Mouse (Mus musculus): ENCODE measurements around the gene Cnbd2. TPM values are rescaled to one million over a fixed set of nuclear protein-coding genes. Genes with fewer than 3 reads are reported as not detected.

Cnbd2 gene
- 5.5 and 6.3 TPM in 2 replicates for polyA plus RNA-seq (2015; fragmentation: Nextera tagmentation; extraction: Ambion mirVana)

DNA sequence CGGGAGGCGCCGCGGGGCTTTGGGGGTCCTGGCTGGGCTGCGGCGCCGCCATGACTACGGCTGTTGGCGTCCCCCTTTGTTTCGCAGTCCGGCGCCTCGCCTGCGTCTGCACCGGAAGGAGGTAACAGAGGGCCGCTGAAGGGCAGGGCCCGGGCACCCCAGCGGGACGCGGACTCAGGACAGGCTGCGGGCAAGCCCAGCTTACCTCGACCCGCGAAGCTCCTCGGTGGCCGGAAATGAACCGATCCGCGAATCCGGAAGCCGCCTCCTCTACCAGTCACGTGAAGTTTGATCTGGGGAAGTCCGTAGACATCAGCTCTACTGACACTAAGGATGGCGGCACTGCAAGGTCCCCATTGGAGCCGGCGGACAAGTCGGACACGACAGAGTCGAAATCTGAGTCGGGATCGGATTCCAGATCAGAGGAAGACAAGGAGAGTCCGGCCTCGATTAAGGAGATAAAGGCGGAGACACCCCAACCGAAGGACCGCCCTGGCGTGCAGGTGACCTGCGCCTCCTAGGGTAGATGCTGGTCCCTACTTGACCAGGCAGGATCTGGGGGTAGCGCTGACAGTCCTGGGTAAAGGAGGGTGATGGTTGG lies at the start of gene Cnbd2, which contains the start of gene Scand1:
Gene Cnbd2, plus strand, starts transcription at position 3 of the 601 bp plus-strand sequence.
Gene Scand1, minus strand, starts transcription at position 408 of the 601 bp plus-strand sequence.

DNA sequence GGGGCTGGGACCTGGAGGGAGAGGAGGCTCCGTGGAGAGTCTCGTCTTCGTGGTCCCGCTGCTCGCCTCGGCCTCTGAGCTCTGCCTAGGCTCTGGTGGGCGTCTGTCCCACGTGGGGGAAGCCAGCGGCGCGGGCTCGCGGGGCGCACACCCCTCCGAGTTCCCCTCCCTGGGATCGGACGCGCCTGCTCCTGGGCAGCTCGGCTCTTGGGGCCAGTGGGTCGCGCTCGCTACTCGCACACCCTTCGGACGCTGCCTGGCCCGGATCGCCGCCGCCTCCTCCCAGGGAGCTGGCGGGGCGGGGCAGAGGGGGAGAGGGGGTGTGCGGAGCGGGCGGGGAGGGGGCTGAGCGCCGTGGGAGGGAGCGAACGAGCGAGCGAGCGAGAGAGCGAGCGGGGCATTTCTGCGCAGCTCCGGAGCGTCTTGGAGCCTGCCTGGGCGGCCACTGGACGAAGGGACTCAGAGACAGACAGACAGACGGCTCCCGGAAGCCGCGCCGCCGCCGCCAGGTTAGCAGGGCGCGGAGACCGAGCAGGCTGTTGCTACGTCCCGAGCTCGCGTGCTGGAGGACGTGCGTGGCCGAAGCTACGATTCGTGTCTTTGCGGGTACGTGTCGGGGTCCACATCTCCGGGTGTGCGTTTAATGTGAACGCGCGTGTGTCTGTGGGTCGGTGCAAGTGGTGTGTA lies 108.7 kb downstream of the Cnbd2 start, which contains the start of gene Epb41l1:
Gene Epb41l1, plus strand, starts transcription at position 216 of the 687 bp plus-strand sequence.

Small RNA genes lying within 50 kb of the gene (microRNA-seq; reads per million reads assigned to microRNA genes)
- gene Gm22758 (not detected), gene Gm22759 (not detected)

Other genes starting within 250 kb of the Cnbd2 start
- gene Spag4, start 247.1 kb upstream of the Cnbd2 start, polyA plus RNA-seq (2015; fragmentation: Nextera tagmentation; extraction: Ambion mirVana): 1.2 and 1.8 TPM in 2 replicates
- 31.5 and 34.3 TPM in 2 replicates for gene Cpne1, start 200.3 kb upstream of the Cnbd2 start, polyA plus RNA-seq (2015; fragmentation: Nextera tagmentation; extraction: Ambion mirVana)
- 9.8 and 15.9 TPM in 2 replicates for gene Rbm12, start 200.3 kb upstream of the Cnbd2 start, polyA plus RNA-seq (2015; fragmentation: Nextera tagmentation; extraction: Ambion mirVana)
- gene Gm28036, start 185.2 kb upstream of the Cnbd2 start, polyA plus RNA-seq (2015; fragmentation: Nextera tagmentation; extraction: Ambion mirVana): 6.3 and 6.7 TPM in 2 replicates
- 362 and 366 TPM in 2 replicates for gene Romo1, start 168.3 kb upstream of the Cnbd2 start, polyA plus RNA-seq (2015; fragmentation: Nextera tagmentation; extraction: Ambion mirVana)
- gene Nfs1, start 168.1 kb upstream of the Cnbd2 start, polyA plus RNA-seq (2015; fragmentation: Nextera tagmentation; extraction: Ambion mirVana): 28.1 and 30.0 TPM in 2 replicates
- gene Rbm39, start 132.1 kb upstream of the Cnbd2 start, polyA plus RNA-seq (2015; fragmentation: Nextera tagmentation; extraction: Ambion mirVana): 324 and 348 TPM in 2 replicates
- gene Phf20, start 115.8 kb upstream of the Cnbd2 start, polyA plus RNA-seq (2015; fragmentation: Nextera tagmentation; extraction: Ambion mirVana): 28.7 and 41.9 TPM in 2 replicates
- gene Scand1, start 405 bp downstream of the Cnbd2 start, polyA plus RNA-seq (2015; fragmentation: Nextera tagmentation; extraction: Ambion mirVana): 81.7 and 86.0 TPM in 2 replicates
- 1.9 and 2.5 TPM in 2 replicates for gene Epb41l1, start 108.6 kb downstream of the Cnbd2 start, polyA plus RNA-seq (2015; fragmentation: Nextera tagmentation; extraction: Ambion mirVana)
- gene Aar2, start 235.3 kb downstream of the Cnbd2 start, polyA plus RNA-seq (2015; fragmentation: Nextera tagmentation; extraction: Ambion mirVana): 15.3 and 15.5 TPM in 2 replicates